Mouse (Mus musculus) forebrain, embryonic 15.5 days (tissue): Measurements from ENCODE around the gene Tmem268. TPM values are rescaled to one million over a fixed set of nuclear protein-coding genes. Genes with fewer than 3 reads are reported as not detected.

Experiments
- ATAC-seq: fragments of 200-750 bp; cut with Nextera tagmentation; replicated peaks from 2 replicates; pipeline ENCODE4 v1.8.0; 2017; ENCODE audit warnings: mild to moderate bottlenecking, moderate TSS enrichment, moderate library complexity
- H3K27ac ChIP-seq: fragments of 300-500 bp; sonication (generic); replicated peaks from 2 replicates; pipeline ENCODE4 v1.5.1; 2015; ENCODE audit warnings: mild to moderate bottlenecking, inconsistent platforms
- H3K27me3 ChIP-seq: fragments of 300-500 bp; sonication (generic); 2 replicates; pipeline ENCODE4 v1.6.1; 2015; ENCODE audit warnings: inconsistent platforms
- H3K36me3 ChIP-seq: fragments of 300-500 bp; sonication (generic); 2 replicates; pipeline ENCODE4 v1.6.1; 2015; ENCODE audit warnings: mild to moderate bottlenecking, inconsistent platforms
- H3K4me1 ChIP-seq: fragments of 300-500 bp; sonication (generic); 2 replicates; pipeline ENCODE4 v1.6.1; 2015; ENCODE audit warnings: inconsistent platforms
- H3K4me2 ChIP-seq: fragments of 300-500 bp; sonication (generic); replicated peaks from 2 replicates; pipeline ENCODE4 v1.6.1; 2015; ENCODE audit warnings: mild to moderate bottlenecking, inconsistent platforms
- H3K4me3 ChIP-seq: fragments of 300-500 bp; sonication (generic); 2 replicates; pipeline ENCODE4 v1.5.1; 2015; ENCODE audit warnings: mild to moderate bottlenecking, inconsistent platforms
- H3K9ac ChIP-seq: fragments of 300-500 bp; sonication (generic); replicated peaks from 2 replicates; pipeline ENCODE4 v1.6.1; 2015; ENCODE audit warnings: mild to moderate bottlenecking, inconsistent platforms
- H3K9me3 ChIP-seq: fragments of 300-500 bp; sonication (generic); 2 replicates; pipeline ENCODE4 v1.6.1; 2016; ENCODE audit warnings: inconsistent platforms
- WGBS: fragments of 180-500 bp; shearing (Covaris S2); methylation state at CpG from one replicate; pipeline ENCODE4 v1.1.7; 2015; ENCODE audit warnings: mixed read lengths; 5-methylcytosine and 5-hydroxymethylcytosine counted together
- polyA plus RNA-seq: library from polyadenylated mRNA; unstranded; fragments of >200 nt; fragmentation: Nextera tagmentation; extraction: Ambion mirVana; gene quantifications from 2 replicates; pipeline ENCODE4 v1.2.1, GENCODE M21; 2015

Gene Tmem268
- 4.6 and 5.8 TPM in 2 replicates for polyA plus RNA-seq

DNA sequence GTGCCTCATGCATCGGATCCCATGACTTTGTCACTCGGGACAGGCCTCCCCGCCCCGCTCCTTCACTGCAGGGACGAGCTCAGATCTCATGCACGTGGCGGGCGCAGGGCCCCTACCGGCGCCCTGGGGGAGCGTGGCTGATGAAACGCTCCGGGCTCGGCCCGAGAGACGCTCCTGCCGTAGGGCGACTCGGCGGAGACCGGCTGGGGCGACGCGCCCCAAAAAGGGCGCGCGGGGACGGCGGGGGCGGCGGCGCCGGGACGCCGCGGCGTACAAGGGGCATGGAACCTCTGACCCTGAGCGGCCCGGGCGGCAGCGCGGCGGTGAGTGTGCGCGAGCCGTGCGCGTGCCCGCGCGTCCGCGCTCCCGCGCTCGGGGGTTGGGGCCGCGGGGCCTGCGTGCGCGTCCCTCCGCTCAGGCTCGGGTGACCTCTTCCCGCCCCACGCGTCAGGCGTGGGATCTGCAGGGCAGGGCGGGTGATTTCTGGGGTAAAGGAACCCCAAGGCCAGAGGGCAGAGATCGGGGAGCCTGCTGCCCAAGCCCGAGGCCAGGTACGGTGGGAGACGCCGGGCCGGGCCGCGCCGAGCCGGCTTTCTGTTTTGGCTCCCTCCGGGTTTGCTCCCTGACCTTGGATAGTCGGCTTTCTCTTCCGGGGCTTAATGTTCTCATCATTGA, at the start of gene Tmem268:
TSS of gene Tmem268 (plus strand) at position 375 of the 675 bp plus-strand sequence.
- peak within 1 kb of the TSS; percentile 25; the same call in 1 of the 2 replicates for H3K27ac ChIP-seq
- H3K4me1 ChIP-seq, result peaks cover 14% of the 10 kb centered on the region
- under 1% methylated on average over 81 of the region's 81 CpGs for WGBS
- H3K4me2 ChIP-seq, result peak within 1 kb of the TSS; percentile 93
- H3K4me3 ChIP-seq, result peak within 1 kb of the TSS; percentile 77
- ATAC-seq, result peak; percentile 87
- no peaks in the 10 kb centered on the region for H3K9me3 ChIP-seq
- peak within 1 kb of the TSS; percentile 78 for H3K9ac ChIP-seq
- no peaks in the 10 kb centered on the region for H3K27me3 ChIP-seq
- H3K36me3 ChIP-seq, result 0 out of 2 replicates have a peak, but pooled peaks cover 3% of the 10 kb centered on the region

DNA sequence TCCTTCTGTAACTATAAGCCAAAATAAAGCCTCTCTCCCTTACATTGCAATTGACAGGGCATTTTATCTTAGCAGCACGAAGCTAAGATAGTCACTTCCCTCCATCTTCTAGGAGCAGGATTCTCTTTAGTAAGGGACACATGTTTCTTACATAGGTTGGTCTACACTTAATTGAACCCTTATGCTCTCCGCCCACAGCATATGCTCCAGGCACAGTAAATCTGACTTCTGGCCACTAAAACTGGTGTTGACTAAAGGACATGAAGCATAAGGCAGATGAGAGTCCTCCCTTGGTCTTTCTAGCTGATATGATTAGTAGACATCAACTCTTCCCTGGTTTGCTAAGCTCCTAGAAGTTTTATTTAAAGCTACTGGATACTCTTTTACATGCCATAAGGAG, 45.7 kb upstream of the Tmem268 start:
- no peak overlapping the region for H3K27ac ChIP-seq
- ATAC-seq, result no peak
- no peaks in the 10 kb centered on the region for H3K9me3 ChIP-seq
- no peak overlapping the region for H3K9ac ChIP-seq
- H3K4me3 ChIP-seq, result no peak overlapping the region
- WGBS, result 81% methylated on average over 2 of the region's 2 CpGs
- H3K27me3 ChIP-seq, result no peaks in the 10 kb centered on the region
- H3K36me3 ChIP-seq, result no peaks in the 10 kb centered on the region
- no peaks in the 10 kb centered on the region for H3K4me1 ChIP-seq
- H3K4me2 ChIP-seq, result no peak overlapping the region

DNA sequence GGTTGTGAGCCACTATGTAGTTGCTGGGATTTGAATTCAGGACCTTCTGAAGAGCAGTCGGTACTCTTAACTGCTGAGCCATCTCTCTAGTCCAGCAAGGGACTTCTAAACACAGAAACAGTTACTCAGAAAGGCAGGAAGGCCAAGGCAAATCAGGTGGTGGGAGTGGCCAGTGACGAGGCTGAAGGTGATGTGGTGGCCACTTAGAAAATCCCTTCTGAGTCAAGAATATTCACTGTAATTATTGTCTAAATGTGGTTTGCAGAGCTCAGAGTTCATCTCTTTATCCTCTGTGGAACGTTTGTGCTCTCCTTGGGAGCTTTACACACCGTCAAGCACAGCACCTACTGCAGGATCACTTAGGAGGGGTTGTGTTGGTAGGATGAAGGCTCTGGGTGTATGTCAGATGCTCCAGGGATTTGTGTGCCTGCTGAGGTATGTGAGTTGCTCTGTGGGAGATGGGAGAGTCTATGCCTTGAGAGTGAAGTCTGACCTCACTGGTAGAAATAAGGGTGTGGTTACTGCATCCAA, 44.1 kb upstream of the Tmem268 start:
- no peaks in the 10 kb centered on the region for H3K9me3 ChIP-seq
- WGBS, result 65% methylated on average over 4 of the region's 4 CpGs
- no peak overlapping the region for H3K4me2 ChIP-seq
- H3K27ac ChIP-seq, result no peak overlapping the region
- no peak overlapping the region for H3K4me3 ChIP-seq
- H3K9ac ChIP-seq, result no peak overlapping the region
- ATAC-seq, result no peak
- H3K36me3 ChIP-seq, result no peaks in the 10 kb centered on the region
- H3K4me1 ChIP-seq, result no peaks in the 10 kb centered on the region
- no peaks in the 10 kb centered on the region for H3K27me3 ChIP-seq

DNA sequence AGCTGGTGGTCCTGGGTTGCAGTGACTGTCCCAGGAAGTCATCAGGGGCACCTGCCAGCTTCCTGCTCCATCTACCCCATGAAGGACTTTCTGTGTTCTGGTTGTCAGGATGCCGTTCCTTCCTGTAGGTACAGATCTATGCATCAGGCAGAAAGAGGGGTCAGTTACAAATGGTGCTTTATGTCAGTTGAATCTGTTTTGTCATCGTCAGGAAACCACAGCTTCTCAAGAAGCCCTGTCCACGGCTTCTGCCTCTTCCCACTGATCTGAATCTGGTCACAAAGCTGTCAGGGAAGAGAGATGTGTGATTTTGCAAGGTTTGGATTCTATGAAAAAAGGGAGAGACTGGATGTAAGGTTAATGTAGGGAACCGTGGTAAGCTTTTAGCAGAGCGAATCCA, 43.6 kb upstream of the Tmem268 start:
- 86% methylated on average over 5 of the region's 5 CpGs for WGBS
- no peak for ATAC-seq
- no peaks in the 10 kb centered on the region for H3K9me3 ChIP-seq

DNA sequence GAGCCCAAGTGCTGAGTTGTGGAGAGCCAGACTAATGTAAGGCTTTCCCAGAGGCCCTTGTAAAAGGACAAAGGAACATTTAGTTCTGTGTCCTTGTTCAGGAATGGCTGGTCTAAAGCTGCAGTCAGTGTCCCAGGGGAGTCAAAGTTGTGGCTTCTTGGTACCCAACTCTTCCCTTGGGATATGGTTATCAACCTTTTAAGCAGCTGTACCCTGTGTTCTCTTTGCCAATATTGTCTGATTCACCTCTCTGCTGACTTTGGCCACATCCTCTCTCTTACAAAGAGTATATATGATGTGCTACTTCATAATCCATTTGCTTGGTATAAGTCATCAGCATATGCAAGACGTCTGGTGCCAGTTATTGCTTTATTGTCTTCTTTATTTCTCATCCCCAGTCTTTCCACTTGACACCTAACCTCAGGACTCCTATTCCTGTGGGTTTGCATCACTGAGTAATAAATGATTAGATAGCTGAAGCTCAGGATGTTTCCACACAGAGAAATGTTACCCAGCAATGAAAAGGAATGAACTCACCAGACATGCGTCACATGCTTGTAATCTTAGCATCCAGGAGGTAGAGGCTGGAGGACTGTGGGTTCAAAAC, 36.7 kb upstream of the Tmem268 start:
- Histone ChIP-seq H3K4me1 (no peaks in the 10 kb centered on the region), H3K4me2 (no peak overlapping the region), H3K27me3 (no peaks in the 10 kb centered on the region), H3K9ac (no peak overlapping the region), H3K4me3 (no peak overlapping the region), H3K36me3 (no peaks in the 10 kb centered on the region), H3K27ac (no peak overlapping the region), H3K9me3 (no peaks in the 10 kb centered on the region)
- 81% methylated on average over 2 of the region's 2 CpGs for WGBS
- ATAC-seq, result no peak

More for the DNA sequence above, 43.6 kb upstream of the Tmem268 start:
- H3K4me1 ChIP-seq, result no peaks in the 10 kb centered on the region
- H3K9ac ChIP-seq, result no peak overlapping the region
- H3K4me3 ChIP-seq, result no peak overlapping the region
- H3K27me3 ChIP-seq, result no peaks in the 10 kb centered on the region
- no peak overlapping the region for H3K27ac ChIP-seq
- H3K4me2 ChIP-seq, result no peak overlapping the region
- H3K36me3 ChIP-seq, result no peaks in the 10 kb centered on the region

DNA sequence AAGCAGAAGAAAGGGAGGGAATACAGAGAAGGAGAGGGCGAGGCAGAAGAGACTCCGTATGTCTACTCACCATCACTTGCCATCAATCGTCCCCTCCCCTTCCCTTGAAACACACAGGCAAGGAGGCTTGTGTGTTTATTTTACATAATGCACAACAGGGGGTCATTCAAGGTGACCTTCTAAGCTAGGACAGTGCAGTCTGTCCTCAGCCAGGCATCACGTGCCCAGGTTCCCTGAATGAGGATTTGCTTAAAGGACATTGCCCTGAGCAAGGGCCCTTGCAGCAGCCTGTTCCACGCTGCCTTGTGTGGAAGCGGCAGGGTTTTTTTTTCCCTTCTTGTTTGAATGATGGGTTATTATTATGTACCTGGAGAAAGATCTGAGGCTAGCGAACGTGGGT, 33.1 kb upstream of the Tmem268 start:
- Histone ChIP-seq H3K27ac (no peak overlapping the region), H3K4me1 (peaks cover 13% of the 10 kb centered on the region), H3K4me2 (no peak overlapping the region), H3K9me3 (no peaks in the 10 kb centered on the region), H3K4me3 (no peak overlapping the region), H3K27me3 (no peaks in the 10 kb centered on the region), H3K9ac (no peak overlapping the region), H3K36me3 (no peaks in the 10 kb centered on the region)
- ATAC-seq, result no peak
- 74% methylated on average over 8 of the region's 8 CpGs for WGBS

DNA sequence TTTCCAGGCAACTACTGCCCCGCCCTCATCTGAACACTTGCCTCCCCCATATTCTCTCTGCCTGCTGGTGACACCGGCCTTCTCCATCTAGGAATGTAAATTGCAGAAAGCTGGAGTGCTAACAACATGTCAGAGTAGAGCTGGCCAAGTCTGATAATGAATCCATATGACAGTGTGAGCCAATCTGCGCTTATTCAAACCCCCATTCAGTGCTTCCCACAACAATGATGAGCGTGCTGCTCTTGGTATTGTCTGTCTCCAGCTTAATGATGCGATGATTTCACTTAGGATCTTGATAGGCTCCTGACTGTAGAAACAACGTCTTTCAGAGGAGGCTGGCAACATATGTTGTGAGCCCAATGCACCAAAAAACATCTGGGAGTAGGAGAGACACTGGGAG, 29.6 kb upstream of the Tmem268 start:
- H3K4me3 ChIP-seq, result no peak overlapping the region
- WGBS, result 43% methylated on average over 6 of the region's 6 CpGs
- no peaks in the 10 kb centered on the region for H3K27me3 ChIP-seq
- no peaks in the 10 kb centered on the region for H3K36me3 ChIP-seq
- H3K4me2 ChIP-seq, result no peak overlapping the region
- peaks cover 13% of the 10 kb centered on the region for H3K4me1 ChIP-seq
- H3K27ac ChIP-seq, result peak overlapping the region; percentile 86
- ATAC-seq, result peak; percentile 90
- no peaks in the 10 kb centered on the region for H3K9me3 ChIP-seq
- no peak overlapping the region for H3K9ac ChIP-seq

DNA sequence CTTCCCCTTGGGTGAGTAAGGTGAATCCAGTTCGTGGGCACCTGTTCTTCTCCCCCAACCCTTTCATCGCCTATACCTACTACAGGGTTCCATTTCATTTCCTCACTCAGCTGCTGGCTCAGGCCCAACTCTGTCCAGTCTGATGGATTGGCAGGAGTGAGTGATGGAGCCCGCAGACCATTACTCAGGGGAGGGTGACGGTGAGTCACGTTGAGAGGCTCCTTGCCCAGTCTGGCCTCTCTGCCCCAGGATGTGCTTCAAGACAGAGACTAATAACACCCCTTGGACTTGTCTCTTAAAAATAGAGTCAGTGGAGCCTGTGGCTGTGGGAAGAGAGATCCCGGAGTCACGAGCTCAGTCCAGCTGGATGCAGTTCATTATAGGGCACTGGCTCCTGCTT, 28.2 kb upstream of the Tmem268 start:
- Histone ChIP-seq H3K4me1 (peaks cover 13% of the 10 kb centered on the region), H3K9me3 (no peaks in the 10 kb centered on the region), H3K4me3 (no peak overlapping the region), H3K9ac (no peak overlapping the region), H3K4me2 (no peak overlapping the region), H3K36me3 (no peaks in the 10 kb centered on the region), H3K27ac (no peak overlapping the region), H3K27me3 (no peaks in the 10 kb centered on the region)
- WGBS, result 82% methylated on average over 7 of the region's 7 CpGs
- ATAC-seq, result no peak

DNA sequence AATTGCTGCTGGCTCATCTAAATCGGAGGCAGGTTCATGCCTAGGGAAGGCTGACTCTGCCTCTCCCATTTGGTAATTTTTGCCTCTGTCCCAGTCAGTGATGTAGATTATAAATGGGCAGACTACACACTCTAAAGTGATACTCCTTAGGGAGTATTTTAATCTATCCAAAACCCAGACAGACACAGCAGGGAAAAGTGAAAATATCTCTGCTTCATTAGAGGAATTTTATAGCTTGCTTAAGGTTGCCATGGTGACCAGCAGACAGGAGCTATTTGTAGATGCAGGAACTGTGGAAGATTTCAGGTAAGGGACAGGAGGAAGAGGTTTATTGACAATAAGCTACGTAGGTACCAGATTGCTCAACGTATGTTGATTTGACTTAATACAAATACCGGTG, 21.0 kb upstream of the Tmem268 start:
- Histone ChIP-seq H3K36me3 (no peaks in the 10 kb centered on the region), H3K27me3 (no peaks in the 10 kb centered on the region), H3K4me3 (no peak overlapping the region), H3K4me1 (no peaks in the 10 kb centered on the region), H3K4me2 (no peak overlapping the region), H3K9ac (no peak overlapping the region), H3K27ac (no peak overlapping the region), H3K9me3 (no peaks in the 10 kb centered on the region)
- WGBS, result 76% methylated on average over 4 of the region's 4 CpGs
- peak; percentile 44; the same call in 1 of the 2 replicates for ATAC-seq

DNA sequence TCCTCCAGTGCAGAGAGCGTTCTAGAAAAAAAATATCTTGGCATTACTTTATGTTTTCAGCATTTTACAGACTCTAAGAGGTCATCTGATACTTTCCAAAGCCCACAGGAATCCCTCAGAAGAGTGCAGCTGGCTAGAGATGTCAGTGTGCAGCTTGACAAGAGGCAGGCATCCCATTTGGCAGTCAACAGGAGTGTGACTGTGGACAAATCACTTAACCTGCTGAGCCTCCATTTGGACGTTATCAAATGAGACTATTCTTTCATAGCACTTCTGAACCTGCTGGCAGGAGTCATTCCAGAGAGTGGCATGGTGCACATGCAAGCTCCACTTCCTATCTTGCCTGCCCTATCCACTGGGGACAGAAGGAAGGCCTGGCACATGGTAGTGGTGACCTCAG, 16.4 kb upstream of the Tmem268 start:
- Histone ChIP-seq H3K9me3 (no peaks in the 10 kb centered on the region), H3K9ac (no peak overlapping the region), H3K4me2 (no peak overlapping the region), H3K4me1 (peaks cover 22% of the 10 kb centered on the region), H3K27me3 (no peaks in the 10 kb centered on the region), H3K36me3 (no peaks in the 10 kb centered on the region), H3K27ac (no peak overlapping the region), H3K4me3 (no peak overlapping the region)
- 86% methylated on average over 2 of the region's 2 CpGs for WGBS
- no peak for ATAC-seq

DNA sequence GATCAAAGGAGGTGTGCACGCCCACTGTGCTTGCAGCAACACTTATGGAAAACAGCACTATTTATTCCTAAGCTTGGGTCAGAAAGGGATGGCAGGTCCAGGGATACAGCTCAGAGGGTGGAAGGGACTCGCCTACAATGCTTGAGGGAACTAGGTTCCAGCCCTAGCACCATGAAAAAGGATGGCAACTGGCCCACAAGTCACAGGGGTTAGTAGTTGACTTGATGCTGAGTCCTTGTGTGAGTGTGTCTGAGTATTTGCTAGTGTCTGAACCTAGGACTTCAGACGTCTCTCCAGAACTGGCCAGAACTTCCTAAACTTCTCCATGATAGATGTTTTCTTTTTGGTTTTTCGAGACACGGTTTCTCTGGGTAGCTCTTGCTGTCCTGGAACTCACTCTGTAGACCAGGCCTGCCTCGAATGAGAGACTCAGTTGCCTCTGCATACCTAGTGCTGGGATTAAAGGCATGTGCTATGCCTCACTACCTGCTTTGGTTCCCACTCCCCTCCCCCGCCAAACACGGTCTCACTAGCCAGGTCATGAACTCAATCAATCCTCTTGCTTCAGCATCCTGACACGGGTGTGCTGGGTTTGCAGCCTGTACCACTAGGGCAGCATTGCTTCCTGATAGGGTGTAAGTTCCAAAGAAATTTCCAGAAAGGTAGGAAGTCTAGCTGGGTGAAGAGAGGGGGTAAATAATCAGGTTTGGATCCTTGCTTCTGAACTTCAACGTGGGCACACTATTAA, 14.7 kb upstream of the Tmem268 start:
- Histone ChIP-seq H3K36me3 (peaks cover 5% of the 10 kb centered on the region), H3K4me3 (peak overlapping the region; percentile 52), H3K9ac (peak overlapping the region; percentile 77), H3K9me3 (no peaks in the 10 kb centered on the region), H3K4me2 (peak overlapping the region; percentile 53), H3K27me3 (no peaks in the 10 kb centered on the region), H3K4me1 (peaks cover 32% of the 10 kb centered on the region), H3K27ac (peak overlapping the region; percentile 75)
- 65% methylated on average over 10 of the region's 10 CpGs for WGBS
- peak; percentile 65; the same call in 1 of the 2 replicates for ATAC-seq
